Mouse (Mus musculus) midbrain, embryonic 12.5 days (tissue): Measurements from ENCODE around the gene Akr1c18. TPM values are rescaled to one million over a fixed set of nuclear protein-coding genes. Genes with fewer than 3 reads are reported as not detected.
"Not testable (repeated sequence)": the region's sequence is repeated elsewhere in the genome, so short reads cannot be mapped to it uniquely, and the experiment has no call there.

Experiments
- ATAC-seq: fragments of 200-750 bp; cut with Nextera tagmentation; 2 replicates; pipeline ENCODE4 v1.8.0; 2017; ENCODE audit warnings: low read depth, moderate TSS enrichment, moderate library complexity; ENCODE audit not compliant: low FRiP score
- H3K27ac ChIP-seq: fragments of 300-500 bp; sonication (generic); replicated peaks from 2 replicates; pipeline ENCODE4 v1.5.1; 2016; ENCODE audit warnings: mild to moderate bottlenecking
- H3K27me3 ChIP-seq: fragments of 300-500 bp; sonication (generic); 2 replicates; pipeline ENCODE4 v1.6.1; 2016; ENCODE audit warnings: mild to moderate bottlenecking
- H3K36me3 ChIP-seq: fragments of 300-500 bp; sonication (generic); 2 replicates; pipeline ENCODE4 v1.6.1; 2016
- H3K4me1 ChIP-seq: fragments of 300-500 bp; sonication (generic); 2 replicates; pipeline ENCODE4 v1.6.1; 2016
- H3K4me2 ChIP-seq: fragments of 300-500 bp; sonication (generic); replicated peaks from 2 replicates; pipeline ENCODE4 v1.6.1; 2016; ENCODE audit warnings: mild to moderate bottlenecking, moderate library complexity
- H3K4me3 ChIP-seq: fragments of 300-500 bp; sonication (generic); 2 replicates; pipeline ENCODE4 v1.5.1; 2016; ENCODE audit warnings: mild to moderate bottlenecking
- H3K9ac ChIP-seq: fragments of 300-500 bp; sonication (generic); replicated peaks from 2 replicates; pipeline ENCODE4 v1.6.1; 2016; ENCODE audit warnings: mild to moderate bottlenecking, moderate library complexity
- H3K9me3 ChIP-seq: fragments of 300-500 bp; sonication (generic); 2 replicates; pipeline ENCODE4 v1.6.1; 2016; ENCODE audit warnings: mild to moderate bottlenecking
- WGBS: fragments of 180-500 bp; shearing (Covaris S2); methylation state at CpG from one replicate; pipeline ENCODE4 v1.1.7; 2016; 5-methylcytosine and 5-hydroxymethylcytosine counted together
- polyA plus RNA-seq: library from polyadenylated mRNA; unstranded; fragments of >200 nt; fragmentation: Nextera tagmentation; extraction: Ambion mirVana; gene quantifications from 2 replicates; pipeline ENCODE4 v1.2.1, GENCODE M21; 2016

Gene Akr1c18
- polyA plus RNA-seq, result not detected in 2 replicates

- Histone ChIP-seq H3K9ac (no peak within 1 kb of the TSS), H3K9me3 (no peaks in the 10 kb centered on the region), H3K27me3 (no peaks in the 10 kb centered on the region), H3K4me2 (no peak within 1 kb of the TSS), H3K36me3 (no peaks in the 10 kb centered on the region), H3K27ac (no peak within 1 kb of the TSS), H3K4me3 (no peak within 1 kb of the TSS), H3K4me1 (no peaks in the 10 kb centered on the region)
- no peak for ATAC-seq
- 81% methylated on average over 5 of the region's 5 CpGs for WGBS
Measured at GRCm38 (mm10) chr13:4150518-4150917, at the start of gene Akr1c18. Akr1c18 (minus strand) TSS chr13:4150654.

DNA sequence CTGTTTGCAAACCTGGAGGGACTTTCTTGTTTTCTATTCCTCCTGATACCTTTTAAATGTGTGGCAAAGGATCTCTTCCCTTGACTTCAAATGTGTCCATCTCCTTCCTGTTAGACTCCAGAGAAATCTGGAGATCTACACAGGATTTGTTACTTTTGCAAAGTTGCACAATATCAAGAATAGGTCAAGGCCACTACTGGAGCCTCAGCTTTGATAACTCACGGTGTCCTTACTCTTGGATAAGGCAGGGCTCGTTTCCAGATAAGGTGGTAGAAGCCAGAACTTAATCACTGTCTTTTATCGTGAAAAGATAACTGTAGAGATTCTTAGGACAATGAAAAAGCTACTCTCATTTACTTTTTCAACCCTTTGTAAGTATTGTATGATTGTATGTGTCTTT, 42.1 kb upstream of the Akr1c18 start:
- H3K4me3 ChIP-seq, result no peak overlapping the region
- no peak overlapping the region for H3K27ac ChIP-seq
- WGBS, result 84% methylated on average over 3 of the region's 3 CpGs
- H3K4me1 ChIP-seq, result no peaks in the 10 kb centered on the region
- H3K4me2 ChIP-seq, result no peak overlapping the region
- H3K36me3 ChIP-seq, result no peaks in the 10 kb centered on the region
- H3K9ac ChIP-seq, result no peak overlapping the region
- H3K27me3 ChIP-seq, result no peaks in the 10 kb centered on the region
- no peaks in the 10 kb centered on the region for H3K9me3 ChIP-seq
- ATAC-seq, result no peak

GRCm38 (mm10) chr13:4190904-4191303, 40.5 kb upstream of the Akr1c18 start, which contains the start of gene Akr1c13:
Akr1c13 (plus strand) TSS chr13:4191150.
- no peak within 1 kb of the TSS for H3K9ac ChIP-seq
- no peaks in the 10 kb centered on the region for H3K27me3 ChIP-seq
- H3K4me3 ChIP-seq, result no peak within 1 kb of the TSS
- H3K4me2 ChIP-seq, result no peak within 1 kb of the TSS
- no peak for ATAC-seq
- H3K27ac ChIP-seq, result no peak within 1 kb of the TSS
- 86% methylated on average over 3 of the region's 3 CpGs for WGBS
- H3K4me1 ChIP-seq, result no peaks in the 10 kb centered on the region
- H3K9me3 ChIP-seq, result no peaks in the 10 kb centered on the region
- H3K36me3 ChIP-seq, result no peaks in the 10 kb centered on the region

DNA sequence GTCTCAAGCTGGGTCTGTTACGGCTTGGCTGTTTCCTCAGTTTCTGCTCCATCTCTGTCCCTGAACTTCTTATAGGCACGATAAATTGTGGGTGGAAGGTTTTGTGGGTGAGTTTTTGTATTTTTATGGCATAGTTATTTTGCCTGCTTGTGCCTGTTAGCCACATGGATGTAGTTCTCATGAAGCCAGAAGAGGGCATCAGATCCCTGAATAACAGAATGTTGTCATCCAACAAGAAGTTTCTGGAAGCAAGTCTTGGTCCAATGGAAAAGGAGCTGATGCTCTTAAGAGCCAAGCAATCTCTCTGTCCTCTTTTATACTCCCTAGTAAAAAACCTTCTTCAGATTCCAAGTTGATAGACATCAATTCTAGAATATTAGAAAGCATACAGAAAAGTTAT, 37.7 kb upstream of the Akr1c18 start:
- no peaks in the 10 kb centered on the region for H3K4me1 ChIP-seq
- no peaks in the 10 kb centered on the region for H3K36me3 ChIP-seq
- no peak overlapping the region for H3K9ac ChIP-seq
- H3K27ac ChIP-seq, result no peak overlapping the region
- no peak for ATAC-seq
- H3K9me3 ChIP-seq, result no peaks in the 10 kb centered on the region
- whole genome bisulfite sequencing, result 81% methylated on average over 2 of the region's 2 CpGs
- no peak overlapping the region for H3K4me2 ChIP-seq
- no peaks in the 10 kb centered on the region for H3K27me3 ChIP-seq
- no peak overlapping the region for H3K4me3 ChIP-seq

DNA sequence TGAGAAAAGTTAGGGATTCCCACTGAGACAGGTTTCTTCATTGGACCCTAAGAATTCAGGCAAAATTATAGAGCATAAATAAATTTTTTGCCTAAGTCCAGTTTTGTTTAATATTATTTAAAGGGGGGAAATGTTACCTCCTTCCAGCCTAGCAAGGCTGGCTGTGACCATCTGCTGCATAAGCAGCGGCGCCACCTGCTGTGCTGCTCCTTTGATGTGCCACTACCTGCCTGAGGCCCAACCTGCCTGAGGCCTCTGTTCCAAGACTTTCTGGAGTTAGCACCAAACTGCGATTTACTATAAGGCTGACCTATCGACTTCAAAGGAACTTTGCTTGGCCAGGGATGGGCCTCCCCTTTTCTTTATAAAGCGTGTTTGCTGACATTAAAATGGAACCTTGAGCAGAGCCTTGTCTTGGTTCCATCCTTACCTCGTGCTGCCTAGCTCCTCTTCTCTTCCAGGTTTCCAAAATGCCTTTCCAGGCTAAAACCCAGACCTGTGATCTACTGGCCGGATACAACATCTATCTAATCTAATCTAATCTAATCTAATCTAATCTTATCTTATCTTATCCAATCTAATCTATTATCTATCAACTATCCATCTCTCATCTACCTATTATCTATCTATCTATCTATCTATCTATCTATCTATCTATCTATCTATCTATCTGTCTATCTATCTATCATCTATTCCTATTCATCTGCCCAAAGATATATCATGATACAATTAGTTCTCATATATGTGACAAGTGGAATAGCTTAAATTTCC, 36.4 kb upstream of the Akr1c18 start:
- H3K36me3 ChIP-seq, H3K27me3 ChIP-seq, ATAC-seq, H3K4me1 ChIP-seq, H3K9ac ChIP-seq, H3K4me3 ChIP-seq, H3K9me3 ChIP-seq, H3K4me2 ChIP-seq, H3K27ac ChIP-seq: not testable (repeated sequence)
- WGBS, result 86% methylated on average over 7 of the region's 7 CpGs

DNA sequence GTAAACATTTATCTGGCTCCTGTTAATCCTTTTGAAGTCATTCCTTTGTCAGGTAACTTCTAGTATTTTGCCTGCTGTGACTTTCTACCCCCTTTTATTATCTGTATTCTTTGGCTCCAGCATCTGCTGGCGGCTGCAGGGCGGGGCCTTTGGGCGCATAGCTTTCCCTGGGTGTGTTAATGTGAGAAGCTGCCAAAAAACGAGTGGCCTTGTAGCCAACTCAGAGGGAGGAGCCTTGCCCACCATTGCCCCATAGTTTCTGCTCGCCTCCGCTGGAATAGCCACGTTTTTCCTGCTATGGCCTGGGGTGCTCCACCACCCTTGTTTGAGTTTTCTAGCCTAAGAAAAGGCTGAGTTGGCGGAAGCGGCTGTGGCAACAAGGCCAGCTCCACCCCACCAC, 32.7 kb upstream of the Akr1c18 start:
- H3K9ac ChIP-seq, result no peak overlapping the region
- H3K27ac ChIP-seq, result no peak overlapping the region
- H3K9me3 ChIP-seq, result 0 out of 2 replicates have a peak, but pooled peaks cover 4% of the 10 kb centered on the region
- WGBS, result 52% methylated on average over 9 of the region's 9 CpGs
- no peaks in the 10 kb centered on the region for H3K4me1 ChIP-seq
- no peaks in the 10 kb centered on the region for H3K27me3 ChIP-seq
- H3K4me3 ChIP-seq, result no peak overlapping the region
- no peak for ATAC-seq
- no peaks in the 10 kb centered on the region for H3K36me3 ChIP-seq
- no peak overlapping the region for H3K4me2 ChIP-seq

- WGBS, result 88% methylated on average over 4 of the region's 4 CpGs
- not testable (repeated sequence) for H3K4me2 ChIP-seq, H3K4me1 ChIP-seq, H3K27ac ChIP-seq, ATAC-seq, H3K9ac ChIP-seq, H3K4me3 ChIP-seq, H3K27me3 ChIP-seq, H3K36me3 ChIP-seq, H3K9me3 ChIP-seq
Measured at GRCm38 (mm10) chr13:4181321-4181720, 30.9 kb upstream of the Akr1c18 start.

DNA sequence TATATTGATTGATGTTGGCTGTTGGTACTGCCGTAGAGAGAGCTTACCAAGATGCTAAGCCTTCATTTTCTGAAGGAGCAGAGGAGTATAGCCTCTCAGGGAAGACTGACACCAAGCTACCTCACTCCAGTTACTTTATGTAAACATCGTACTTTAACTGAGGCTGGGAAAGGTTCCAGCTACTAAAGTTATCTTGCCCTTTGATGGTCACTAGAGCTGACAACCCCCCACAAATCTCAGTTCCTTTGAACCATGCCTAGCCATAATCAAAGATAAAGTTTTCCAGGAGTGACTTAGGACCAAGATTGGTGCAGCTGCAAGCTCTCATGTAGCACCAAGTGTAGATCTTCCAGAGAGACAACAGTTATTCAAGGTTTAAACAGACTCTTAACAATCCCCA, 22.5 kb upstream of the Akr1c18 start:
- WGBS, result 73% methylated on average over 2 of the region's 2 CpGs
- no peak for ATAC-seq
- Histone ChIP-seq H3K4me3 (no peak overlapping the region), H3K9ac (no peak overlapping the region), H3K27me3 (no peaks in the 10 kb centered on the region), H3K36me3 (no peaks in the 10 kb centered on the region), H3K9me3 (no peaks in the 10 kb centered on the region), H3K27ac (no peak overlapping the region), H3K4me1 (no peaks in the 10 kb centered on the region), H3K4me2 (no peak overlapping the region)

DNA sequence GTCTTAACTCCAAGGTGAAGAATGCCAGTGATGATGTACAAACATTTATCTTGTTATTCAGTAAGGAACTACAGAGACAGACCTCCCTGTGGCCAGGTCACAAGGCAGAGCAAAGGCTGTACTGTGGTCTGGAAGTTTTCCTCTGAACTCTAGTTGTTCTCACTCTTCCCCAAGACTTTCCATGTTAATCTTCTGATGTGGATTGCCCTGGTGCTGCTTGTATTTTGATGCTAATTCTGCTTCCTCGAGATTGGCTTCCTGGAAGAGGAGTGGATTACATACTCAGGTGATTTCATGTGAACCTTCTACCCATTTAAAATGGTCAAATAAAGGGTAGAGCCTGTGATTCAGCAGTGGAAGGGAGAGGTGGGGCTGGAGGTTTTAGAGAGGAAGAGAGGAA, 17.6 kb upstream of the Akr1c18 start:
- H3K4me3 ChIP-seq, result no peak overlapping the region
- no peak overlapping the region for H3K27ac ChIP-seq
- H3K4me2 ChIP-seq, result no peak overlapping the region
- no peaks in the 10 kb centered on the region for H3K27me3 ChIP-seq
- H3K4me1 ChIP-seq, result no peaks in the 10 kb centered on the region
- no peaks in the 10 kb centered on the region for H3K9me3 ChIP-seq
- 34% methylated on average over 1 of the region's 1 CpGs for WGBS
- H3K9ac ChIP-seq, result no peak overlapping the region
- ATAC-seq, result no peak
- no peaks in the 10 kb centered on the region for H3K36me3 ChIP-seq

DNA sequence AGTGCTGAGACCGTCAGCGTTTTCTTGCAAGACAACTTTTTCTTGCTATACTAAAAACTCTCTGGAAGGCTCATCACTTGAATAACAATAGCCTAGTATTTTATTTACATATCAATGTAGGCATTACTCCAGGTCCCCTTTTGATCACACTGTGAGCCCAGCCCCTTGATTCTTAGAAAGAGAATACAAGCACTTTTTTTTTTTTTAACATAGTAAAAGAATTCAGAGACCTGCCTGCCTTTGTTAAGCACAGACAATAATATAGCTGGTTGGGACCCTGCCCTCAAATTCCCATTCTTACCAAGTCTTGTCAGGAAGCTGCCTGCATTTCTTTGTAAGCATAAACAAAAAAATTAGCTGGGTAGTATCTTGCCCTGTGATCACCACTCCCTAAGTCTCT, 4.8 kb upstream of the Akr1c18 start:
- Histone ChIP-seq H3K36me3 (no peaks in the 10 kb centered on the region), H3K4me3 (no peak overlapping the region), H3K27ac (no peak overlapping the region), H3K9ac (no peak overlapping the region), H3K4me2 (no peak overlapping the region), H3K27me3 (no peaks in the 10 kb centered on the region), H3K4me1 (no peaks in the 10 kb centered on the region), H3K9me3 (no peaks in the 10 kb centered on the region)
- ATAC-seq, result no peak
- WGBS, result 19% methylated on average over 2 of the region's 2 CpGs

DNA sequence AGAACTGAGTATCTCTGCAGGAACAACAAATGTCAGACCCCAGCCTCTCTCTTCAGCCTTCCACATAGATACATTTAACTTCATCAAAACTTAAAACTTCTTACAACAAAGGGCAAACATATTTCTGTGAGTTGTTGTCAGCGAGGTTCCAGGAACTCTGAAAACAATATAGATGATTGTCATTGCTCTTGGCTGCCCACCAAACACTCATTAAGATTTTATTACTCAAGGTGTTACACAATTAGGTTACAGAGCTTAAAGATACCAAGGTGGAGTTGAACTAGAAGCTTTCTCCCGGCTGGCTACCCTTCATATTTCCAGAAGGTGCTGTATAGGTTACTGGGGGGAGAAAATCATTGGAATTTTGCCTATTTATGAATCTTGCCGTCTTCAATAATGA, 3.1 kb upstream of the Akr1c18 start:
- ATAC-seq, result no peak
- Histone ChIP-seq H3K9me3 (no peaks in the 10 kb centered on the region), H3K27ac (no peak overlapping the region), H3K4me1 (no peaks in the 10 kb centered on the region), H3K27me3 (no peaks in the 10 kb centered on the region), H3K36me3 (no peaks in the 10 kb centered on the region), H3K4me2 (no peak overlapping the region), H3K9ac (no peak overlapping the region), H3K4me3 (no peak overlapping the region)
- 88% methylated on average over 3 of the region's 3 CpGs for WGBS

DNA sequence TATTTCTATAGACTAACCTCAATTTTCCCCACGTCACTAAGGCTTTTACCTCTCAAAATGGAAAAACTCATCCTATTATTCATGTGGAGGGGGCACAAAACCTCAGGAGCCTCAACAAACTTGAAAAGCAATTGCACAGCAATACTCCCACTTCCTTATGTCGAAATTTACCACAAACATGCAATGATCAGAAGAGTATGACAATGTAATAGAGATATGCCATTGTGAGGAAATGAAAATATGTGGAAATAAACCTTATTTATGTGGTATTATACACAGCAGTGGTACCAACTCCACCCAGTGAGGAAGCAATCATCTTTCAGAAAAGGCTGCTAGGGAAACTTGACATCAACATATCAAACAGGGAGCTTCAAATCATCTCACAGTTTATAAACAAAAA, 2.5 kb upstream of the Akr1c18 start:
- H3K9me3 ChIP-seq, result no peaks in the 10 kb centered on the region
- 70% methylated on average over 2 of the region's 2 CpGs for WGBS
- no peak overlapping the region for H3K9ac ChIP-seq
- no peak overlapping the region for H3K4me3 ChIP-seq
- H3K27me3 ChIP-seq, result no peaks in the 10 kb centered on the region
- H3K4me2 ChIP-seq, result no peak overlapping the region
- H3K36me3 ChIP-seq, result no peaks in the 10 kb centered on the region
- ATAC-seq, result no peak
- no peaks in the 10 kb centered on the region for H3K4me1 ChIP-seq
- no peak overlapping the region for H3K27ac ChIP-seq

GRCm38 (mm10) chr13:4144261-4144660, 6.2 kb downstream of the Akr1c18 start:
- no peak for ATAC-seq
- 66% methylated on average over 1 of the region's 1 CpGs for WGBS
- H3K27me3 ChIP-seq, result no peaks in the 10 kb centered on the region

More at GRCm38 (mm10) chr13:4144261-4144660, 6.2 kb downstream of the Akr1c18 start:
- H3K36me3 ChIP-seq, result no peaks in the 10 kb centered on the region
- H3K4me1 ChIP-seq, result no peaks in the 10 kb centered on the region
- H3K9ac ChIP-seq, result no peak overlapping the region
- H3K4me3 ChIP-seq, result no peak overlapping the region
- no peak overlapping the region for H3K27ac ChIP-seq
- H3K4me2 ChIP-seq, result no peak overlapping the region
- H3K9me3 ChIP-seq, result no peaks in the 10 kb centered on the region
